Mouse (Mus musculus) myocyte (in vitro differentiated cells): ENCODE results near the gene Shank2. TPM values are rescaled to one million over a fixed set of nuclear protein-coding genes. Genes with fewer than 3 reads are reported as not detected.

ENCODE experiments used
- H3K27me3 ChIP-seq: one replicate; pipeline ENCODE4 v1.6.1; 2011; ENCODE audit not compliant: control insufficient read depth, insufficient read depth, insufficient read length
- H3K36me3 ChIP-seq: one replicate; pipeline ENCODE4 v1.6.1; 2011; ENCODE audit not compliant: control insufficient read depth, insufficient read depth
- H3K4me2 ChIP-seq: one replicate; pipeline ENCODE4 v1.6.1; 2011; ENCODE audit warnings: low read depth, control low read depth
- H3K4me3 ChIP-seq: one replicate; pipeline ENCODE4 v1.5.1; 2011; ENCODE audit warnings: mild to moderate bottlenecking, control low read depth, moderate library complexity
- H3K79me2 ChIP-seq: one replicate; pipeline ENCODE4 v1.6.1; 2011; ENCODE audit not compliant: control insufficient read depth, insufficient read depth
- H3ac ChIP-seq: one replicate; pipeline ENCODE4 v1.6.1; 2011; ENCODE audit not compliant: control insufficient read depth, insufficient read length
- CEBPB ChIP-seq: IDR thresholded peaks from 2 replicates; pipeline ENCODE4 v1.6.1; 2011; ENCODE audit warnings: mild to moderate bottlenecking, moderate library complexity; ENCODE audit not compliant: poor library complexity, insufficient read depth, severe bottlenecking
- E2F4 ChIP-seq: IDR thresholded peaks from one replicate; pipeline ENCODE4 v1.6.1; 2011; ENCODE audit warnings: mild to moderate bottlenecking, control low read depth, moderate library complexity; ENCODE audit not compliant: insufficient read depth
- MAX ChIP-seq: IDR thresholded peaks from one replicate; pipeline ENCODE4 v1.6.1; 2011; ENCODE audit warnings: low read depth, mild to moderate bottlenecking, control low read depth
- MYOD1 ChIP-seq, 3 experiments: IDR thresholded peaks; one replicate each; pipeline ENCODE4 v1.6.1; 2011; ENCODE audit warnings: control low read depth in 2 of 3, low read depth in 2 of 3, mild to moderate bottlenecking in 2 of 3, moderate library complexity in 1 of 3; ENCODE audit not compliant: insufficient read length in 2 of 3, control insufficient read depth in 1 of 3
- MYOG ChIP-seq, 3 experiments: IDR thresholded peaks; one replicate each; pipeline ENCODE4 v1.6.1; 2011; ENCODE audit warnings: control low read depth in 2 of 3, low read depth in 2 of 3, mild to moderate bottlenecking in 2 of 3; ENCODE audit not compliant: insufficient read length in 2 of 3, control insufficient read depth in 1 of 3, insufficient read depth in 1 of 3
- POLR2A ChIP-seq: IDR thresholded peaks from one replicate; pipeline ENCODE4 v1.6.1; 2011; ENCODE audit warnings: low read depth, mild to moderate bottlenecking, control low read depth, moderate library complexity; ENCODE audit not compliant: insufficient read length
- POLR2AphosphoS2 ChIP-seq: IDR thresholded peaks from one replicate; pipeline ENCODE4 v1.6.1; 2011; ENCODE audit warnings: low read depth, control low read depth; ENCODE audit not compliant: insufficient read length
- REST ChIP-seq: IDR thresholded peaks from one replicate; pipeline ENCODE4 v1.6.1; 2011; ENCODE audit warnings: mild to moderate bottlenecking, control low read depth, moderate library complexity; ENCODE audit not compliant: insufficient read depth, insufficient read length
- SRF ChIP-seq: IDR thresholded peaks from one replicate; pipeline ENCODE4 v1.6.1; 2011; ENCODE audit warnings: low read depth; ENCODE audit not compliant: control insufficient read depth, insufficient read length
- TCF12 ChIP-seq: IDR thresholded peaks from one replicate; pipeline ENCODE4 v1.6.1; 2011; ENCODE audit warnings: mild to moderate bottlenecking, control low read depth; ENCODE audit not compliant: poor library complexity, insufficient read depth, severe bottlenecking
- TCF3 ChIP-seq: IDR thresholded peaks from one replicate; pipeline ENCODE4 v1.6.1; 2011; ENCODE audit warnings: low read depth, control low read depth; ENCODE audit not compliant: insufficient read length
- USF1 ChIP-seq: IDR thresholded peaks from one replicate; pipeline ENCODE4 v1.6.1; 2011; ENCODE audit warnings: low read depth, mild to moderate bottlenecking, control low read depth, moderate library complexity
- polyA plus RNA-seq: library from polyadenylated mRNA; unstranded; fragments of >200 nt; fragmentation: generic; extraction: Trizol; gene quantifications from one replicate; pipeline ENCODE4 v1.2.1, GENCODE M21; 2012; ENCODE audit warnings: missing spikeins

The Shank2 gene
- polyA plus RNA-seq, 1 experiment, result 0.07 TPM

GRCm38 (mm10) chr7:144008985-144009384 lies 7.3 kb downstream of the Shank2 start:
- H3K27me3 ChIP-seq, result no peaks in the 10 kb centered on the region

GRCm38 (mm10) chr7:144014485-144014884 lies 12.8 kb downstream of the Shank2 start:
- Histone ChIP-seq H3K27me3 (no peaks in the 10 kb centered on the region), H3K36me3 (no peaks in the 10 kb centered on the region), H3K4me2 (no peak overlapping the region), H3K4me3 (no peak overlapping the region), H3K79me2 (no peaks in the 10 kb centered on the region), H3ac (no peak overlapping the region)
- TF ChIP-seq E2F4 (no peak), SRF (no peak), TCF3 (no peak), REST (no peak), POLR2A (no peak), MYOG (IDR thresholded peaks at IDR 0.05; ENCODE audit: control insufficient read depth in 1 of 3, insufficient read depth in 1 of 3, insufficient read length in 2 of 3, low read depth in 2 of 3) (no peak)

More at GRCm38 (mm10) chr7:144008985-144009384, 7.3 kb downstream of the Shank2 start:
- no peak overlapping the region for H3K4me2 ChIP-seq
- TF ChIP-seq E2F4 (no peak), MAX (no peak), POLR2A (no peak), MYOG (IDR thresholded peaks at IDR 0.05; ENCODE audit: control insufficient read depth in 1 of 3, insufficient read depth in 1 of 3, insufficient read length in 2 of 3, low read depth in 2 of 3) (no peak), USF1 (no peak), TCF12 (no peak), REST (no peak), POLR2AphosphoS2 (no peak), CEBPB (no peak), MYOD1 (IDR thresholded peaks at IDR 0.05; ENCODE audit: control insufficient read depth in 1 of 3, insufficient read length in 2 of 3, low read depth in 2 of 3) (no peak), SRF (no peak), TCF3 (no peak)
- no peak overlapping the region for H3ac ChIP-seq
- H3K79me2 ChIP-seq, result no peaks in the 10 kb centered on the region
- no peak overlapping the region for H3K4me3 ChIP-seq
- no peaks in the 10 kb centered on the region for H3K36me3 ChIP-seq

- Histone ChIP-seq H3K4me2 (no peak overlapping the region), H3K27me3 (no peaks in the 10 kb centered on the region), H3ac (no peak overlapping the region), H3K36me3 (no peaks in the 10 kb centered on the region), H3K4me3 (no peak overlapping the region), H3K79me2 (no peaks in the 10 kb centered on the region)
- TF ChIP-seq SRF (no peak), TCF12 (no peak), MAX (no peak), MYOD1 (IDR thresholded peaks at IDR 0.05; ENCODE audit: control insufficient read depth in 1 of 3, insufficient read length in 2 of 3, low read depth in 2 of 3) (no peak), POLR2AphosphoS2 (no peak), E2F4 (no peak), CEBPB (no peak), POLR2A (no peak), REST (no peak), MYOG (IDR thresholded peaks at IDR 0.05; ENCODE audit: control insufficient read depth in 1 of 3, insufficient read depth in 1 of 3, insufficient read length in 2 of 3, low read depth in 2 of 3) (no peak), TCF3 (no peak), USF1 (no peak)
These were observed 20.1 kb downstream of the Shank2 start for GRCm38 (mm10) chr7:144021801-144022200.

GRCm38 (mm10) chr7:144022682-144023081 lies 21.0 kb downstream of the Shank2 start:
- TF ChIP-seq E2F4, result no peak
- TF ChIP-seq REST, result no peak
- no peak for TF ChIP-seq USF1
- TF ChIP-seq MYOD1 (IDR thresholded peaks at IDR 0.05; ENCODE audit: control insufficient read depth in 1 of 3, insufficient read length in 2 of 3, low read depth in 2 of 3), result no peak
- no peak for TF ChIP-seq MAX
- no peaks in the 10 kb centered on the region for H3K36me3 ChIP-seq
- no peaks in the 10 kb centered on the region for H3K79me2 ChIP-seq
- H3K4me3 ChIP-seq, result no peak overlapping the region
- H3ac ChIP-seq, result no peak overlapping the region
- no peaks in the 10 kb centered on the region for H3K27me3 ChIP-seq
- H3K4me2 ChIP-seq, result no peak overlapping the region

GRCm38 (mm10) chr7:144023561-144023960 lies 21.8 kb downstream of the Shank2 start:
- Histone ChIP-seq H3K79me2 (no peaks in the 10 kb centered on the region), H3ac (no peak overlapping the region), H3K4me3 (no peak overlapping the region), H3K27me3 (no peaks in the 10 kb centered on the region), H3K36me3 (no peaks in the 10 kb centered on the region), H3K4me2 (no peak overlapping the region)
- TF ChIP-seq CEBPB (no peak), TCF3 (no peak), POLR2A (no peak), MYOG (IDR thresholded peaks at IDR 0.05; ENCODE audit: control insufficient read depth in 1 of 3, insufficient read depth in 1 of 3, insufficient read length in 2 of 3, low read depth in 2 of 3) (no peak), TCF12 (no peak), REST (no peak), POLR2AphosphoS2 (no peak)
